Mouse (Mus musculus) midbrain, embryonic 14.5 days (tissue): Measurements from ENCODE around the gene Crybg2. TPM values are rescaled to one million over a fixed set of nuclear protein-coding genes. Genes with fewer than 3 reads are reported as not detected.

Source experiments
- ATAC-seq: fragments of 200-750 bp; cut with Nextera tagmentation; 2 replicates; pipeline ENCODE4 v1.8.0; 2017; ENCODE audit warnings: moderate number of reproducible peaks, moderate library complexity; ENCODE audit not compliant: low FRiP score, low TSS enrichment
- DNase-seq: peaks from one replicate; pipeline ENCODE4 v3.0.0-alpha.2; 2015
- H3K27ac ChIP-seq: fragments of 300-500 bp; sonication (generic); replicated peaks from 2 replicates; pipeline ENCODE4 v1.5.1; 2014; ENCODE audit warnings: mild to moderate bottlenecking, low read depth, low read length, moderate library complexity
- H3K27me3 ChIP-seq: fragments of 300-500 bp; sonication (generic); 2 replicates; pipeline ENCODE4 v1.6.1; 2014; ENCODE audit warnings: low read length, control low read depth, mixed read lengths; ENCODE audit not compliant: control insufficient read depth, insufficient read depth
- H3K36me3 ChIP-seq: fragments of 300-500 bp; sonication (generic); 2 replicates; pipeline ENCODE4 v1.6.1; 2014; ENCODE audit warnings: low read length, control low read depth; ENCODE audit not compliant: control insufficient read depth, insufficient read depth
- H3K4me1 ChIP-seq: fragments of 300-500 bp; sonication (generic); 2 replicates; pipeline ENCODE4 v1.6.1; 2014; ENCODE audit warnings: mild to moderate bottlenecking, antibody characterized with exemption, low read length, control low read depth; ENCODE audit not compliant: control insufficient read depth, insufficient read depth
- H3K4me2 ChIP-seq: fragments of 300-500 bp; sonication (generic); 2 replicates; pipeline ENCODE4 v1.6.1; 2014; ENCODE audit warnings: mild to moderate bottlenecking, low read length, moderate library complexity
- H3K4me3 ChIP-seq: fragments of 300-500 bp; sonication (generic); replicated peaks from 2 replicates; pipeline ENCODE4 v1.5.1; 2014; ENCODE audit warnings: low read depth, low read length
- H3K9ac ChIP-seq: fragments of 300-500 bp; sonication (generic); replicated peaks from 2 replicates; pipeline ENCODE4 v1.6.1; 2014; ENCODE audit warnings: mild to moderate bottlenecking, low read length, moderate library complexity
- H3K9me3 ChIP-seq: fragments of 300-500 bp; sonication (generic); 2 replicates; pipeline ENCODE4 v1.6.1; 2016; ENCODE audit warnings: low read length, control low read depth, mixed read lengths; ENCODE audit not compliant: control insufficient read depth
- WGBS: fragments of 180-500 bp; shearing (Covaris S2); extraction: QIAGEN DNeasy Blood & Tissue Kit; methylation state at CpG from one replicate; pipeline ENCODE4 v1.1.7; 2014; 5-methylcytosine and 5-hydroxymethylcytosine counted together
- polyA plus RNA-seq: library from polyadenylated mRNA; unstranded; fragments of >200 nt; fragmentation: Nextera tagmentation; extraction: Ambion mirVana; gene quantifications from 2 replicates; pipeline ENCODE4 v1.2.1, GENCODE M21; 2014

The Crybg2 gene
- polyA plus RNA-seq, 1 experiment from 2014 or later: 1.8 TPM

DNA sequence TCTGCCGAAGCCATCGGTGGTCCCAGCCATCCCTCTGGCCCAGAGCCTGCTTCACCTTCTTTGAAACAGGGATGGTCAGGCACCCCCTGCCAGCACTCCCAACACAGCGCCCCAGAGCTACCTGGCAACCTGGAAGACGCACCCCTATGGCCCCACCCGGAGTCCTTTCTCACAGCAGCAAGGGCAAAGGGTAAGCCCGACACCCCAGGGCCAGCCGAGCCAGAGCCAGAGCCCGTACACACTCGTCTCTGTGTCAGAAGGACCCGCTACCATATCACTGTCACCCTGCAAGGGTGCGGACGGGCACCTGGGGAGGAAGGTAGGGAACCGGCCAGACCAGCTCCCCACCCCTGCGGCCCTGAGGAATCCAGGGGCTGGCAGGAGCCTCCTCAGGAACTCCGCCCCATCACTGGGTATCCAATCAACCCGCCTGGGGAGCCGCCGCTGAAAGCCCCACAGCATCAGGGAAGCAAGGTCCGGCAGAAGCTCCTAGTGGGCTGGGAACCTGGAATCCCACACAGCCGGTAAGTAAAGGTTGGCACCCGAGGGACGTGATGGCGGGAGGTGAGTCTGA, 4.9 kb downstream of the Crybg2 start:
- ATAC-seq (no peak), DNase-seq (no peak)
- Histone ChIP-seq H3K4me1 (no peaks in the 10 kb centered on the region), H3K4me3 (no peak overlapping the region), H3K27me3 (no peaks in the 10 kb centered on the region; the same call in 1 of the 2 replicates), H3K9me3 (no peaks in the 10 kb centered on the region), H3K36me3 (no peaks in the 10 kb centered on the region), H3K4me2 (no peak overlapping the region), H3K27ac (no peak overlapping the region), H3K9ac (no peak overlapping the region)
- WGBS: 21% methylated on average over 23 of the region's 23 CpGs

DNA sequence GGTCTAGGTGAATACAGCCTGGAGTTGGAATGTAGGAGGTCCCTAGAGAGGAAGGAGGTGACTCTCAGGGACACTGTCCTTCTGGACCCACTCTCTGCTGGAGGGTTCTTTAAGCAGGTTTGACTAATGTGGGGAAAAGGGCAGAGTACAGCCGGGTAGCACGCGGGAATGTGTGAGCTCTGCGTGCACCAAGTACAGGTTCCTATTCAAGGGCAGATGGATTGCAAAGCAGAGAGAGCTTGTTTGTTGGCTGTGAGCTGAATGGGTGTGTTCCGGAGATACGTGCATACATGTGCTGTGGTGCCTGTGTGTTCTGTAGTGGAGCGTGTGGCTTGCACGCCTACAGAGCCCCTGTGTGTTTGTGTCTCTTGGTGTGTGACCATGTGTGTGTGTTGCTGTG, 6.8 kb downstream of the Crybg2 start:
- H3K4me1 ChIP-seq: no peaks in the 10 kb centered on the region
- H3K27me3 ChIP-seq: no peaks in the 10 kb centered on the region; the same call in 1 of the 2 replicates
- ATAC-seq: no peak
- no peak for DNase-seq
- 91% methylated on average over 8 of the region's 8 CpGs for WGBS
- no peaks in the 10 kb centered on the region for H3K36me3 ChIP-seq
- H3K9me3 ChIP-seq: no peaks in the 10 kb centered on the region
- no peak overlapping the region for H3K4me3 ChIP-seq
- no peak overlapping the region for H3K4me2 ChIP-seq
- H3K27ac ChIP-seq: no peak overlapping the region
- no peak overlapping the region for H3K9ac ChIP-seq

DNA sequence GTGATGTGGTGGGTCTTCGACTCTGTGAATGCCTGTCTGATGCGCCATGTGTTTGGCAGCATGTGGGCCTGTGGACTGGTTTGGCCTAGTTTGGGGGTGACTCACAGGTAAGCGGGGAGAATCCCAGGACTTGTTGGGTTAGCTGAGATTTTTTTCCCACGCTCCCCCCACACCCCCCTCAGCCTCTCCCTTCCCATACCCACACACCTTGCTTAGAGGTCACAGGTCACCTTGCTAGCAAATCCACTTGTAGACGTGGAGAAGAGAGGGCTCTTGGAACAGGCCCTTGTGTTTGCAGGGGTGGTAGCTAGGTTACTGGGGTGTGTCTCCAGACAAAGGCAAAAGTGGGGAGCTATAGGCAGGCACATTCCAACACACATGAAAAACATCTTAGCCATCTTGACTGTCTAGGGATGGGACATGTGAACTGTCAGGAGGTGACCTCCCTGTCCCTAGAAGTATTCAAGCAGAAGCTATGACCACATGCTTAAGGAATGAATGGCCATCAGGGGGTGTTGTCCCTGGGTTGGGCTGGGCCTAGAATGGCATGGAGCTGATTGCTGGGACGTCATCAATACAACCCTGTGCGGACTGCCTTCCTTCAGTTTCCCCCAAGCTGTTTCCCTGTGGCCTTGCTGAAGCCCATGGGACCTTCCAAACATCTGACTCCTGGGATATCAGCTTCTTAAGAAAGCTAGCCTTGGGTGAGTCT, 7.4 kb downstream of the Crybg2 start:
- Histone ChIP-seq H3K4me1 (no peaks in the 10 kb centered on the region), H3K27me3 (no peaks in the 10 kb centered on the region; the same call in 1 of the 2 replicates), H3K4me3 (no peak overlapping the region), H3K9me3 (no peaks in the 10 kb centered on the region), H3K36me3 (no peaks in the 10 kb centered on the region), H3K9ac (no peak overlapping the region), H3K4me2 (no peak overlapping the region), H3K27ac (no peak overlapping the region)
- ATAC-seq: no peak
- no peak for DNase-seq
- 81% methylated on average over 7 of the region's 7 CpGs for WGBS

DNA sequence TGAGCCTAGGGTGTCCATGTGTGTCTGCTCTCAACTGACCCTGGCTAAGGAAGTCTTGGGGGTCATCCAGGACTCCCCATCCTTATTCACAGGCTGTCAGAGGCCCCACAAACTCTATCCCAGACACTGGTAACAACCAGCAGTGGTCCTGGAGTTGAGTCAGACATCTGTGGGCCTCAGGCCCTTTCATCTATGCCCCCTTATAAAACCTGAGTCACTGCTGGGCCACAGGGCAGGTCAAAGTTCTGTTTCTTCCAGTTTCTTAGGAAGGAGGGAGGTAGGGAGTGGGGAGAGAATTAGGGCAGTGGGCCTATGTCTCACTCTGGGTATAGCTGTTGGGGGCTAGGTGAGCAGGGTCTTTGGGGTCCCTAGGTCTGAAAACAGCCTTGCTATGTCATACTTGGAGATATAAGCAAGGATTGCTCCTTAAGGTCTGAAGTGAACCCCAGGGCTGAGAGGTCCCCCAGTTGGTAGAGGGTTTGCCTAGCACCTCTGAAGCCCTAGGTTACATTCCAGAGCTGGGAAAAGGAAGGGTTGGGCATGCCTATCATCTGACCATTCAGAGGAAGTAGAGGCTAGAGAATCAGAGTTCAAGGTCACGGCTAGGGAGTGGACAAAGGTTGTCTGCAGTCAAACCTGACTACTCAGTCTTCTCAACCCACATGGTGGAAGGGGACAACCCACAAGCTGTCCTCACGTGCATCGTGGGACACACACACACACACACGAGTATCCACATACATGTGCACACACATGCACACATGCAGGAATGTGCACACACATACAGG, 8.4 kb downstream of the Crybg2 start:
- DNase-seq: no peak
- Histone ChIP-seq H3K27ac (no peak overlapping the region), H3K4me1 (no peaks in the 10 kb centered on the region), H3K36me3 (no peaks in the 10 kb centered on the region), H3K9me3 (no peaks in the 10 kb centered on the region), H3K4me2 (no peak overlapping the region), H3K9ac (no peak overlapping the region), H3K4me3 (no peak overlapping the region), H3K27me3 (no peaks in the 10 kb centered on the region; the same call in 1 of the 2 replicates)
- no peak for ATAC-seq
- 95% methylated on average over 4 of the region's 4 CpGs for WGBS

DNA sequence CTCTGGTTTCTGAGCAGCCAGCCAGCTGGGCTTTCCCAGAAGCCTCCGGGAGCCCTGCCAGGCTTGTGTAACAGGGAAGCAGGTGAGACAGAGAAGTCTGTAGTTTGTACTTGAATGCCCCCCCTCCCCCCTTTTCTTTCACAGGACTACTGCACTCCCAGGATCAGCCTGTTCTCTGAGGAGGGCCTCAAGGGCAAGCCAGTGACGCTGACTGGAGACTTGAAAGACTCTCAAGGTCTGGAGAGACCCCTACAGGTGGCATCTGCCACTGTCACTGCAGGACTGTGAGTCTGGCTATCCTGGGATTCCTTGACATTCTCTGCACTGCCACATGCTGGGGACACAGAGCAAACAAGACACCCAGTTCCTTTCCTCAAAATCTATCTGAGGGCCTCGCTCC, 18.1 kb downstream of the Crybg2 start:
- Histone ChIP-seq H3K9ac (no peak overlapping the region), H3K27me3 (peaks cover 23% of the 10 kb centered on the region), H3K4me1 (peaks cover 8% of the 10 kb centered on the region; the same call in 1 of the 2 replicates), H3K4me3 (no peak overlapping the region), H3K36me3 (no peaks in the 10 kb centered on the region), H3K9me3 (no peaks in the 10 kb centered on the region), H3K27ac (no peak overlapping the region), H3K4me2 (no peak overlapping the region)
- 28% methylated on average over 3 of the region's 3 CpGs for WGBS
- DNase-seq (peak; percentile 79), ATAC-seq (no peak)

DNA sequence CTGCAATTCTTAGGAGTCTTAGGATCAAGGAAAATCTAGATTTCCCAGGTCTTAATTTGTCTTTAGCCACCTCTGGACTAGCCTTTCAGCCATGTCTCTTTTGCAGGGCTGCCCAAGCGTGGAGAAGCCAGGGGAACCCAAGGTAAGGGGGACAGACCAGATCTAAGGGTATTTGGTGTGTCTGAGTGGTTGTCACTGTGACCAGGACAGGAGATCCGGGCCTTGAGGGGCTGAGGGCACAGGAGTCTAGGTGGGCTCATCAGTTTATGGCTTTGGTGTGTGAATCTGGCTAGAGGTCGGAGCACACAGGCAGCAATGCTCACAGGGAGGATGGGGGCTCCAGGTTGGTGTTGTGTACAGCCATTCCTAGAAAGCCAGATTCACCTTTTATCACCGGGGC, 20.1 kb downstream of the Crybg2 start:
- Histone ChIP-seq H3K4me1 (peaks cover 8% of the 10 kb centered on the region; the same call in 1 of the 2 replicates), H3K27ac (no peak overlapping the region), H3K36me3 (no peaks in the 10 kb centered on the region), H3K4me3 (no peak overlapping the region), H3K4me2 (no peak overlapping the region), H3K27me3 (peaks cover 23% of the 10 kb centered on the region), H3K9ac (no peak overlapping the region), H3K9me3 (no peaks in the 10 kb centered on the region)
- no peak for DNase-seq
- no peak for ATAC-seq
- 78% methylated on average over 4 of the region's 4 CpGs for WGBS

DNA sequence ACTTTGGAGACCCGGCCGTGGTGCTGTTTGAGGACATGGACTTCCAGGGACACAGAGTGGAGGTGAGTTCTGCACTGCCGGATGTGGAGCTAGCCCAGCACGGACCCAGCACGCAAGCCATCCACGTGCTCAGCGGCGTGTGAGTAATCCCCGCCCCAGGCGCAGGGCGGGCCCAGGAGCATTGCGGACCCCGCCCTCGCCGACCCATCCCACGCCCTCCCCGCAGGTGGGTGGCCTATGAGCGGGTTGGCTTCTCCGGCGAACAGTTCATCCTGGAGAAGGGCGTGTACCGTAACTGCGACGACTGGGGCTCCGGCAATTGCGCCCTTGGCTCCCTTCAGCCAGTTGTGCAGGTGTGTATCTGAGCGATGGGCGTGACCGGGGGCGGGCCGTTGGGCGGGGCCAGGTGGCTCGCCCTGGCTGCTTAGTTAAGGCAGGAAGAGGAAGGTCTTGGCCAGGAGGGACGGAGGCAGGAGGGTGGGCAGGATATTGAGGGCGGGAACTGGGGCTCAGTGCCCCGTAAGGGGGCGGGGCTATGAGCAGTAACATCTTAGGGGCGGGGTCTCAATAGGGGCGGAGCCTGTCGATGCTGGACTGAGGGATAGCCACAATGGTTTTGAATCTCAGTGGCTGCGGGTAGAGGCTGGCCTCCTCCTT, 21.2 kb downstream of the Crybg2 start:
- peak overlapping the region; percentile 74 for H3K4me2 ChIP-seq
- H3K36me3 ChIP-seq: no peaks in the 10 kb centered on the region
- peak overlapping the region; percentile 40 for H3K4me3 ChIP-seq
- under 1% methylated on average over 41 of the region's 41 CpGs for WGBS
- peaks cover 8% of the 10 kb centered on the region; the same call in 1 of the 2 replicates for H3K4me1 ChIP-seq
- DNase-seq (peak; percentile 68), ATAC-seq (peak; percentile 55; the same call in 1 of the 2 replicates)
- no peak overlapping the region for H3K27ac ChIP-seq
- no peaks in the 10 kb centered on the region for H3K9me3 ChIP-seq
- peaks cover 23% of the 10 kb centered on the region for H3K27me3 ChIP-seq
- peak overlapping the region; percentile 43; the same call in 1 of the 2 replicates for H3K9ac ChIP-seq

DNA sequence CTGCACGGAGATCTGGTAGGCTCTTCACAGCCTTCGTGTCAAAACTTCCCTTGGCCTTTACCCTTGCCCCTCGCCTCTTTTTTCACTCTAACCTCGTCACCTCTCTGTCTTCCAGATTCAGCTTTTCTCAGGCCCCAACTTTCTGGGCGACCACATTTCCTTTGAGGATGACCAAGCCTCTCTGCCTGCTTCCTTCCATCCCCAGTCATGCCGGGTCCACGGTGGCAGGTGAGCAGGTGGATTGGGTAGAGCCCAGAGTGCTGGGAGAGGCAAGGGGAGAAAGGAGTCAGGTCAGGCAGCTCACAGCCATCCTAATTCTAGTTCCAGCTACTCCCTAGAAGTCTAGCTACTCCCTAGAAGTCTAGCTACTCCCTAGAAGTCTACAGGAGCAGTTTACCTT, 21.8 kb downstream of the Crybg2 start:
- Histone ChIP-seq H3K4me3 (peak overlapping the region; percentile 40), H3K9ac (0 out of 2 replicates have a peak overlapping the region, but pooled peaks have one; percentile 26), H3K4me2 (peak overlapping the region; percentile 74), H3K4me1 (peaks cover 8% of the 10 kb centered on the region; the same call in 1 of the 2 replicates), H3K27me3 (peaks cover 23% of the 10 kb centered on the region), H3K27ac (no peak overlapping the region), H3K36me3 (no peaks in the 10 kb centered on the region), H3K9me3 (no peaks in the 10 kb centered on the region)
- WGBS: 12% methylated on average over 7 of the region's 7 CpGs
- DNase-seq (no peak), ATAC-seq (no peak)
